In genomic region chr15:99172131-99172530, GRCm38 (mm10) we compare ENCODE assay signal across 24 mouse cellular contexts. TPM values are rescaled to one million over a fixed set of nuclear protein-coding genes. Genes with fewer than 3 reads are reported as not detected.
DNase-seq lines count a peak whose midpoint lies in the region; ATAC-seq lines count a peak whose summit lies in the region.
"Had no signal": no experiment of that assay in that cellular context is flagged by ENCODE, and none has a peak within 500 bp of the region (broad histone marks: within the 10 kb centered on the region; RNA-seq: fewer than 3 reads in every experiment).

No protein-coding gene starts in this region.

- H3K27me3 ChIP-seq in heart, embryonic 13.5 days (replicated peaks): no peaks in the 10 kb centered on the region
- no peaks in the 10 kb centered on the region for H3K27me3 ChIP-seq in intestine, embryonic 14.5 days (replicated peaks; ENCODE audit: control insufficient read depth, insufficient read depth, low read length)
- H3K27me3 ChIP-seq in intestine, embryonic 16.5 days (replicated peaks; ENCODE audit: control insufficient read depth, insufficient read depth, low read length): no peaks in the 10 kb centered on the region
- H3K27me3 ChIP-seq: CH12.LX; embryonic facial prominence, embryonic 12.5 days; forebrain, embryonic 13.5 days; forebrain, embryonic 15.5 days; Patski had no signal

- ATAC-seq in heart, embryonic 13.5 days (ENCODE audit: extremely low read depth, insufficient number of reproducible peaks, low FRiP score, low TSS enrichment): no peak
- ATAC-seq in intestine, embryonic 14.5 days (replicated peaks; ENCODE audit: low FRiP score, low TSS enrichment, low read depth): no peak
- no peak for ATAC-seq in intestine, embryonic 16.5 days
- ATAC-seq: activated CD4-positive, CD25-positive, alpha-beta regulatory T cell, adult 4 months; CD4-positive, CD25-positive, alpha-beta regulatory T cell, adult 4 months; forebrain, embryonic 13.5 days; forebrain, embryonic 15.5 days; Patski had no signal

- H3K4me2 ChIP-seq in heart, embryonic 13.5 days: no peak overlapping the region
- H3K4me2 ChIP-seq in intestine, embryonic 14.5 days (ENCODE audit: low read length): no peak overlapping the region
- no peak overlapping the region for H3K4me2 ChIP-seq in intestine, embryonic 16.5 days (ENCODE audit: low read depth, low read length)
- H3K4me2 ChIP-seq: embryonic facial prominence, embryonic 12.5 days; forebrain, embryonic 13.5 days; forebrain, embryonic 15.5 days had no signal

- intact Hi-C loops in heart, postnatal 25 days (cut with DNase I): no loop called here
- intact Hi-C loops in heart, postnatal 36 days (cut with DNase I): no loop called here

- H3K36me3 ChIP-seq in heart, embryonic 13.5 days: peaks cover 60% of the 10 kb centered on the region
- H3K36me3 ChIP-seq in intestine, embryonic 14.5 days (ENCODE audit: control insufficient read depth, insufficient read depth, low read length): peaks cover 48% of the 10 kb centered on the region
- peaks cover 18% of the 10 kb centered on the region; the same call in 1 of the 2 replicates for H3K36me3 ChIP-seq in intestine, embryonic 16.5 days (ENCODE audit: control insufficient read depth, insufficient read depth, low read length)
- H3K36me3 ChIP-seq: G1E had no signal

- H3K9me3 ChIP-seq in heart, embryonic 13.5 days: no peaks in the 10 kb centered on the region
- H3K9me3 ChIP-seq in intestine, embryonic 14.5 days (ENCODE audit: control insufficient read depth, low read length): no peaks in the 10 kb centered on the region
- H3K9me3 ChIP-seq in intestine, embryonic 16.5 days (ENCODE audit: control insufficient read depth, low read length): no peaks in the 10 kb centered on the region
- H3K9me3 ChIP-seq: embryonic facial prominence, embryonic 12.5 days; forebrain, embryonic 13.5 days; forebrain, embryonic 15.5 days; G1E had no signal

- WGBS in heart, embryonic 13.5 days: 80% methylated on average over 6 of the region's 6 CpGs
- 94% methylated on average over 6 of the region's 6 CpGs for WGBS in intestine, embryonic 14.5 days
- WGBS in intestine, embryonic 16.5 days: 91% methylated on average over 6 of the region's 6 CpGs

- DNase-seq in heart, adult 11 months: peak; percentile 80
- DNase-seq in heart, postnatal 25 days (ENCODE audit: low spot score): no peak
- no peak for DNase-seq in heart, postnatal 36 days
- DNase-seq in intestine, embryonic 14.5 days (ENCODE audit: low spot score): peak; percentile 27
- DNase-seq: adrenal gland, adult 8-10 months; adrenal gland, postnatal 14 days; adrenal gland, postnatal 36 days; B cell, adult 2 months; cerebellum, adult 11-12 months; cerebellum, adult 2 months; cerebellum, adult 9-10 months; cerebellum, postnatal 10 days; cerebellum, postnatal 25 days had no signal

- H3K27ac ChIP-seq in heart, embryonic 13.5 days (replicated peaks): peak overlapping the region; percentile 37; the same call in 1 of the 2 replicates
- no peak overlapping the region for H3K27ac ChIP-seq in intestine, embryonic 14.5 days (ENCODE audit: low read depth)
- H3K27ac ChIP-seq in intestine, embryonic 16.5 days (ENCODE audit: low read length): no peak overlapping the region
- H3K27ac ChIP-seq: embryonic facial prominence, embryonic 10.5 days; embryonic facial prominence, embryonic 12.5 days; forebrain, embryonic 13.5 days; forebrain, embryonic 15.5 days had no signal

- no peak overlapping the region for H3K4me3 ChIP-seq in heart, embryonic 13.5 days
- no peak overlapping the region for H3K4me3 ChIP-seq in intestine, embryonic 14.5 days (ENCODE audit: low read depth, low read length)
- no peak overlapping the region for H3K4me3 ChIP-seq in intestine, embryonic 16.5 days (ENCODE audit: low read length)
- H3K4me3 ChIP-seq: embryonic facial prominence, embryonic 10.5 days; embryonic facial prominence, embryonic 12.5 days; forebrain, embryonic 13.5 days; forebrain, embryonic 15.5 days had no signal

- H3K9ac ChIP-seq in heart, embryonic 13.5 days: no peak overlapping the region
- H3K9ac ChIP-seq in intestine, embryonic 14.5 days (ENCODE audit: low read length): no peak overlapping the region
- H3K9ac ChIP-seq in intestine, embryonic 16.5 days (ENCODE audit: low read depth, low read length): no peak overlapping the region
- H3K9ac ChIP-seq: embryonic facial prominence, embryonic 12.5 days; forebrain, embryonic 13.5 days; forebrain, embryonic 15.5 days had no signal

- H3K4me1 ChIP-seq in heart, embryonic 13.5 days: peaks cover 10% of the 10 kb centered on the region; the same call in 1 of the 2 replicates
- no peaks in the 10 kb centered on the region for H3K4me1 ChIP-seq in intestine, embryonic 14.5 days (replicated peaks; ENCODE audit: control insufficient read depth, insufficient read depth, low read length)
- H3K4me1 ChIP-seq in intestine, embryonic 16.5 days (ENCODE audit: control insufficient read depth, insufficient read depth, low read length): no peaks in the 10 kb centered on the region
- H3K4me1 ChIP-seq: embryonic facial prominence, embryonic 10.5 days; embryonic facial prominence, embryonic 12.5 days; forebrain, embryonic 13.5 days; forebrain, embryonic 15.5 days had no signal

RNA-seq across cellular contexts. Expression of gene Spats2, which starts 46.4 kb away (rescaled TPM):
- total RNA-seq in heart, postnatal 25 days (2021): 1 to 10 TPM; 7.7 to 7.9 TPM
- polyA plus RNA-seq in heart, embryonic 13.5 days (2015; fragmentation: Nextera tagmentation; extraction: Ambion mirVana): 31.8 and 34.5 TPM in 2 replicates
- total RNA-seq in heart, postnatal 36 days (2021): 1 to 10 TPM; 6.6 to 7.9 TPM
- 38.4 and 41.4 TPM in 2 replicates for polyA plus RNA-seq in intestine, embryonic 14.5 days (2014; fragmentation: Nextera tagmentation; extraction: Ambion mirVana)
- polyA plus RNA-seq in intestine, embryonic 16.5 days (2015; fragmentation: Nextera tagmentation; extraction: Ambion mirVana): 18.1 and 20.9 TPM in 2 replicates
- polyA plus RNA-seq: activated CD4-positive, CD25-positive, alpha-beta regulatory T cell, adult 4 months; G1E had no signal

RNA-seq across cellular contexts. Expression of gene Kcnh3, which starts 52.5 kb away (rescaled TPM):
- total RNA-seq in heart, postnatal 25 days (2021): under 1 TPM; 0.06 to 0.18 TPM
- polyA plus RNA-seq in heart, embryonic 13.5 days (2015; fragmentation: Nextera tagmentation; extraction: Ambion mirVana): 0.19 and 0.45 TPM in 2 replicates
- total RNA-seq in heart, postnatal 36 days (2021): under 1 TPM; 0.08 to 0.19 TPM
- polyA plus RNA-seq in intestine, embryonic 14.5 days (2014; fragmentation: Nextera tagmentation; extraction: Ambion mirVana): 0.39 and 0.51 TPM in 2 replicates
- polyA plus RNA-seq in intestine, embryonic 16.5 days (2015; fragmentation: Nextera tagmentation; extraction: Ambion mirVana): 0.39 and 0.56 TPM in 2 replicates
- total RNA-seq: CH12.LX had no signal
- polyA plus RNA-seq: activated CD4-positive, CD25-positive, alpha-beta regulatory T cell, adult 4 months; G1E had no signal

Comparison
In these comparisons a context has a peak if more than half of its experiments do, and no peak if none do; other contexts are left out.
1. DNase-seq: peak in heart, adult 11 months (single experiment) and intestine, embryonic 14.5 days (single experiment); none in heart, postnatal 25 days (single experiment) and heart, postnatal 36 days (0 of 2).